Mouse (Mus musculus) liver, embryonic 11.5 days (tissue): ENCODE measurements around the gene Prrg2. TPM values are rescaled to one million over a fixed set of nuclear protein-coding genes. Genes with fewer than 3 reads are reported as not detected.
"Not testable (repeated sequence)": the region's sequence is repeated elsewhere in the genome, so short reads cannot be mapped to it uniquely, and the experiment has no call there.

Source experiments
- ATAC-seq: fragments of 200-750 bp; cut with Nextera tagmentation; replicated peaks from 2 replicates; pipeline ENCODE4 v1.8.0; 2017; ENCODE audit warnings: moderate number of reproducible peaks, mild to moderate bottlenecking, moderate TSS enrichment, moderate library complexity; ENCODE audit not compliant: low FRiP score
- DNase-seq: peaks from one replicate; pipeline ENCODE4 v3.0.0-alpha.2; 2017; ENCODE audit warnings: low spot score
- H3K27ac ChIP-seq: fragments of 300-500 bp; sonication (generic); 2 replicates; pipeline ENCODE4 v1.5.1; 2014; ENCODE audit warnings: mild to moderate bottlenecking, low read depth, low read length, control low read depth
- H3K27me3 ChIP-seq: fragments of 300-500 bp; sonication (generic); replicated peaks from 2 replicates; pipeline ENCODE4 v1.6.1; 2014; ENCODE audit warnings: low read length, mixed read lengths; ENCODE audit not compliant: control insufficient read depth, insufficient read depth
- H3K36me3 ChIP-seq: fragments of 300-500 bp; sonication (generic); 2 replicates; pipeline ENCODE4 v1.6.1; 2014; ENCODE audit warnings: mild to moderate bottlenecking, low read length, moderate library complexity, mixed read lengths; ENCODE audit not compliant: control insufficient read depth, insufficient read depth
- H3K4me1 ChIP-seq: fragments of 300-500 bp; sonication (generic); replicated peaks from 2 replicates; pipeline ENCODE4 v1.6.1; 2014; ENCODE audit warnings: low read length, mixed read lengths; ENCODE audit not compliant: control insufficient read depth, insufficient read depth
- H3K4me2 ChIP-seq: fragments of 300-500 bp; sonication (generic); 2 replicates; pipeline ENCODE4 v1.6.1; 2014; ENCODE audit warnings: mild to moderate bottlenecking, control low read depth, moderate library complexity
- H3K4me3 ChIP-seq: fragments of 300-500 bp; sonication (generic); 2 replicates; pipeline ENCODE4 v1.5.1; 2014; ENCODE audit warnings: low read depth, low read length, control low read depth
- H3K9ac ChIP-seq: fragments of 300-500 bp; sonication (generic); 2 replicates; pipeline ENCODE4 v1.6.1; 2014; ENCODE audit warnings: low read depth, low read length, control low read depth
- H3K9me3 ChIP-seq: fragments of 300-500 bp; sonication (generic); 2 replicates; pipeline ENCODE4 v1.6.1; 2016; ENCODE audit warnings: low read length, inconsistent platforms, mixed read lengths; ENCODE audit not compliant: control insufficient read depth
- WGBS: fragments of 180-500 bp; shearing (Covaris S2); extraction: QIAGEN DNeasy Blood & Tissue Kit; methylation state at CpG from one replicate; pipeline ENCODE4 v1.1.7; 2014; 5-methylcytosine and 5-hydroxymethylcytosine counted together
- polyA plus RNA-seq: library from polyadenylated mRNA; unstranded; fragments of >200 nt; fragmentation: Nextera tagmentation; extraction: Ambion mirVana; gene quantifications from 2 replicates; pipeline ENCODE4 v1.2.1, GENCODE M21; 2014

Prrg2 gene
- 12.0 and 12.4 TPM in 2 replicates for polyA plus RNA-seq

DNA sequence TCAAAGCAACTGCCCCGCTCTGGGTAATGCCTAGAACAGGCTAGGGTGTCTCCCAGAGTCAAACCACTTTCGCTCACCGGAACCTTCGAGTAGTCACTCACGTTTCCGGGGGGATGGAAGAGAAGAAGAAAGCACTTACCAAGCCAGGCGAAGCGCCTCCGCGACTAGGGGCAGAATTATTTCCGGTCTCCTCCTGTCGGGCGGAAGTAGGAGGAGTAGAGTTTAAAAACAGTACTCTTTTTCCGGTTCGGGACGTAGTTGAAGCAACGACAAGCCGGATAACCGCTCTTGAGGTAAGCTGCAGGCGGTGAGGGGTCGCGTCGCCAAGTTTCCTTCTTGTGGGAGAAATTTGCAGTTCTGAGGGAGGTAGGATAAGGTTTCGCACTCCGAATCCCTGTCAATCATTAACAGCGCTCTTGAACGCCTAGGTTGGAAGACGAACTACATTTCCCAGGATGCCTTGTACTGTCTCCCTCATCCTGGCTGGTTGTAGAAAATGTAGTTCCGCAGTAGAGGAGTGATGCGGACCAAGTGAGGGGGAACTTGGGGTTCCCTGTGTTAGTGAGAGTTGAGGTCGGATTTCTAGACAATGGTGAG, at the start of gene Prrg2, which contains the start of gene Nosip:
Gene Prrg2 (minus strand): TSS at position 439 of the 597 bp plus-strand sequence.
Gene Nosip (plus strand): TSS at position 191 of the 597 bp plus-strand sequence.
- no peaks in the 10 kb centered on the region for H3K36me3 ChIP-seq
- peaks cover 21% of the 10 kb centered on the region for H3K4me1 ChIP-seq
- WGBS = under 1% methylated on average over 31 of the region's 31 CpGs
- no peaks in the 10 kb centered on the region for H3K27me3 ChIP-seq
- peak within 1 kb of the TSS; percentile 66 for H3K4me3 ChIP-seq
- H3K9me3 ChIP-seq = no peaks in the 10 kb centered on the region
- peak within 1 kb of the TSS; percentile 71 for H3K4me2 ChIP-seq
- H3K9ac ChIP-seq = peak within 1 kb of the TSS; percentile 70
- ATAC-seq (peak; percentile 83), DNase-seq (peak; percentile 94)
- peak within 1 kb of the TSS; percentile 62 for H3K27ac ChIP-seq

DNA sequence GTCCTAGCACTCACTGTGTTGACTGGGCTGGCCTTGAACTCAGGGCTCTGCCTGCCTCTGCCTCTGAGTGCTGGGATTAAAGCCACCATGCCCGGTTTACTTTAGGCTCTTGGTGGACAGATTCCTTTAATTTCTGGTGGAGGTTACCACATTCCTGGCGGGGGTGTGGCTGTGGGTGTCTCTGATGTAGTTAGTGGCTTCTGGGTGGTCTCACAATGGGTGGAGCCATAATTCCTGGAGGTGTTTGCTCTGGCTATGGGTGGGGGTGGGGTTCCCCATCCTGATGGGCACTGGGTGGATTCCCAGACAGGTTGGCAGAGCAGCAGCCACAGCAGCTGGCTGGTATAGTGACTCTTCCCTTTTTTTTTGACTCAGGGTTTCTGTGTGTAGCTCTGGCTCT, 49.5 kb upstream of the Prrg2 start:
- Histone ChIP-seq H3K36me3 (no peaks in the 10 kb centered on the region), H3K27ac (no peak overlapping the region), H3K4me1 (peaks cover 18% of the 10 kb centered on the region), H3K27me3 (no peaks in the 10 kb centered on the region), H3K9ac (no peak overlapping the region), H3K4me2 (no peak overlapping the region; the same call in 1 of the 2 replicates), H3K4me3 (no peak overlapping the region), H3K9me3 (no peaks in the 10 kb centered on the region)
- DNase-seq (no peak), ATAC-seq (no peak)
- WGBS = 58% methylated on average over 2 of the region's 2 CpGs

DNA sequence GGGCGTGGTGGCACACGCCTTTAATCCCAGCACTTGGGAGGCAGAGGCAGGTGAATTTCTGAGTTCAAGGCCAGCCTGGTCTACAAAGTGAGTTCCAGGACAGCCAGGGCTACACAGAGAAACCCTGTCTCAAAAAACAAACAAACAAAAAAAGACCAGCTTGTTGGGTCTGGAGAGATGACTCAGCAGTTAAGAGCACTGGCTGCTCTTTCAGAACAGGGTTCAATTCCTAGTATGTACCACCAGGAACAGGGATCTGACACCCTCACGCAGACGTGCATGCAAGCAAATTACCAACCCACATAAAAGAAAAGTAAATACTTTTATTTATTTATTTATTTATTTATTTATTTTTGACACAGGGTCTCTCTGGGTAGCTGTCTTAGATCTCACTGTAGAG, 47.6 kb upstream of the Prrg2 start:
- not testable (repeated sequence) for ATAC-seq, H3K4me2 ChIP-seq

DNA sequence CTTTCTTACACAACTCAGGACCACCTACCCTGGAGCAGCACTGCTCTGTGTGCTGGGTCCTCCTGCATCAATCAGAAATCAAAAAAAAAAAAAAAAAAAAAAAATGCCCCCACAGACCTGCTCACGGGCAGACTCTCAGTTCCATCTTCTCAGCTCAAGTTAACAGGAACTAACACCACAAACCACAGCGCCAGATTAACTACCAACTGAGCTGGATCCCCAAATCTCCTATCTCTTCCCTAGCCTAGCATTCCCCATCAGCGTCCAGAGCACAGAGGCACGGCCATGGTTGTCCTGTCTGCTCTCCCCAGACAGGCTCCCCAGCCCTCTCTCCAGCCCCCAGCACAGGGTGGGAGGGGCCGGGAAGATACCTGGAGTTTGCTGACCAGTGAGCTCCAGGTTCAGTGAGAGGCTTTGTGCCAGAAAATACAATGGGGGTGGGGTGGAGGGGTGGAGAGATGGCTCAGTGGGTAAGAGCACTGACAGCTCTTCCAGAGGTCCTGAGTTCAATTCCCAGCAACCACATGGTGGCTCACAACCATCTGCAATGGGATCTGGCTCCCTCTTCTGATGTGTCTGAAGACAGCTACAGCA, 44.7 kb upstream of the Prrg2 start:
- Histone ChIP-seq H3K9me3 (no peaks in the 10 kb centered on the region), H3K27ac (no peak overlapping the region), H3K9ac (no peak overlapping the region), H3K4me1 (peaks cover 6% of the 10 kb centered on the region), H3K27me3 (no peaks in the 10 kb centered on the region), H3K36me3 (no peaks in the 10 kb centered on the region), H3K4me2 (no peak overlapping the region), H3K4me3 (no peak overlapping the region)
- DNase-seq = no peak
- ATAC-seq = no peak
- 46% methylated on average over 5 of the region's 5 CpGs for WGBS

More for the DNA sequence above, 47.6 kb upstream of the Prrg2 start:
- H3K9me3 ChIP-seq, H3K27me3 ChIP-seq, DNase-seq, H3K27ac ChIP-seq, H3K36me3 ChIP-seq, H3K4me3 ChIP-seq, H3K9ac ChIP-seq: not testable (repeated sequence)
- peaks cover 15% of the 10 kb centered on the region for H3K4me1 ChIP-seq
- WGBS = 78% methylated on average over 4 of the region's 4 CpGs

DNA sequence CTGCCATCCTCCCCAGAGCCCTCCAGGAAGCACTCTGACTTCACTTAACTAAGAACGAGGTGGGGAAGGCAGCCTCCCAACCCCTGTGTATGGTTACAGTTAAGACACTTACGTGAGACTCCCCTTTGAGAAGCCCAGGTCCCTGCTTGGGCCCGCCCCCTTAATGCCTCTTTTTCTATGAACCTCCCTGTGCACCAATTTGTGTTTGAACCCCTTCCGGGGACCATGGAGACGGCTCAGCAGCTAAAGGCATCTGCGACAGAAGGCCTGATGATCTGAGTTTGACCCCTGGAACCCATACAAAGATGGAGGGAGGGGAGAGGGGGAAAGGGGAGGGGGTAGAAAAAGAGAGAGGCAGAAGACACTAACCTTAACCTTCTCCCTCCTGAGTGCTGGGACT, 44.0 kb upstream of the Prrg2 start:
- Histone ChIP-seq H3K9ac (no peak overlapping the region), H3K27me3 (no peaks in the 10 kb centered on the region), H3K4me2 (no peak overlapping the region), H3K4me3 (no peak overlapping the region), H3K36me3 (no peaks in the 10 kb centered on the region), H3K27ac (no peak overlapping the region), H3K4me1 (peaks cover 6% of the 10 kb centered on the region), H3K9me3 (no peaks in the 10 kb centered on the region)
- DNase-seq = no peak
- 63% methylated on average over 6 of the region's 6 CpGs for WGBS
- ATAC-seq = no peak

DNA sequence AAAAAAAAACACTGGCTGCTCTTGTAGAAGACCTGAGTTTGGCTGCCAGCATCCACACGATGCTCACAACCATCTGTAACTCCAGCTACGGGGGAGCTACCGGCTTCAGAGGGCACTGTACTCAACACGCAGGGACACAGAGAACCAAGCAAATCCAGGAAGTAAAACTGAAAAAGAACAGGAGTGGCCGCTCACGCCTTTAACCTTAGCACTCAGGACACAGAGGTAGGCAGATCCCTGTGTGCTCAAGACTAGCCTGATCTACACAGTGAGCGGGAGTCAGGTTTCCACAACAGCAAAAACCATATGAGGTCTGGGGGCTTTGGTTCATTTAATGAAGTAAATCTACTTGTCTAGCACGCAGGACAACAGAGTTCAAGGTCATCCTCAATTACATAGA, 43.0 kb upstream of the Prrg2 start:
- H3K4me1 ChIP-seq = peaks cover 6% of the 10 kb centered on the region
- H3K27me3 ChIP-seq = no peaks in the 10 kb centered on the region
- 78% methylated on average over 8 of the region's 8 CpGs for WGBS
- no peak overlapping the region for H3K9ac ChIP-seq
- no peak overlapping the region for H3K27ac ChIP-seq
- ATAC-seq (no peak), DNase-seq (no peak)
- H3K4me3 ChIP-seq = no peak overlapping the region
- no peaks in the 10 kb centered on the region for H3K36me3 ChIP-seq
- H3K4me2 ChIP-seq = no peak overlapping the region
- no peaks in the 10 kb centered on the region for H3K9me3 ChIP-seq

DNA sequence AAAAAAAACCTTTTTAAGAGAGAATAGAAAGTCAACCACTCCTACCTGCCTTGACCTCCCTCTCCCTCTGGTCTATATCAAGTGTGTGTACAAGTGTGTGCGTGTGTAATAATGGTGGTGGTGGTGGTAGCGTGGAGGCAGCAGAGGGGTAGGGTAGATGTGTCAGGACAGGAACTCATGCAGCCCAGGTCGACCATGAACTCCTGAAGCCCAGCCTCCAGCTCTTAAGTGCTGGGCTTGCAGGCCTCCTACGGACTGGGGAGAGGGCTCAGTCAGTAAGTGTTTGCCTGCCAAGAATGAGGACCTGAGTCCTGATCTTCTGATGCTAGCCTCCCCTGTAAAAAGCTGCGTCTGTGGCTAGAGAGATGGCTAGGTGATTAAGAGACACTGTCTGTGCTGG, 42.5 kb upstream of the Prrg2 start:
- Histone ChIP-seq H3K4me2 (no peak overlapping the region), H3K27ac (no peak overlapping the region), H3K9ac (no peak overlapping the region), H3K4me3 (no peak overlapping the region), H3K27me3 (no peaks in the 10 kb centered on the region), H3K9me3 (no peaks in the 10 kb centered on the region), H3K36me3 (no peaks in the 10 kb centered on the region), H3K4me1 (peaks cover 6% of the 10 kb centered on the region)
- ATAC-seq = no peak
- 71% methylated on average over 5 of the region's 5 CpGs for WGBS
- no peak for DNase-seq

DNA sequence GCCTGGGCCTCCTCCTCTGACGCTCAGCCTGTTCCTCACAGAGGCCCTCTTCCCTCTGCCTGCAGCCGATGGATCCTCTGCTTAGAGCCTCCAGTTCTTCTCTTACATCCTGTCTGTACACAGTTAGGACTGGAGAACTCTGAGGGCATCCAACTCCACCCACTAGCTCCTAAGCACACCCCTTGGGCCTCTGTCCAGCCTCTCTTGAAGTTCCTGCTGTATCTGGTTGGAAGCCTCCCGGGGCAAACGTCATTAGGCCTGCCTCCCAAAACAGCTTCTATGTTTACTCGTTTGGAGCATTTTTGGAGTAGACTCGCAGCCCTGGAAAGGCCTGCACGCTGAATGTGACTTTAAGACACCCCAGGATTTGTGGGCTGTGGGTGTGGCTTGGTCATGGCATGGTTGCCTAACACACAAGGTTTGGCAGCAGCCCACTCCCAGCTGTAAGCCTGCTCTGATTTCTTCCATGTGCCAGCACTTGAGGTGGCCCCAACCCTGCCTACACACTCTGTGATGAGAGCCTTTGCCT, 41.2 kb upstream of the Prrg2 start, which contains the start of gene Fcgrt:
Gene Fcgrt (minus strand): TSS at position 200 of the 529 bp plus-strand sequence.
- DNase-seq = no peak
- 47% methylated on average over 7 of the region's 7 CpGs for WGBS
- ATAC-seq = peak; percentile 75
- Histone ChIP-seq H3K36me3 (no peaks in the 10 kb centered on the region), H3K9ac (0 out of 2 replicates have a peak within 1 kb of the TSS, but pooled peaks have one; percentile 35), H3K9me3 (no peaks in the 10 kb centered on the region), H3K27ac (peak within 1 kb of the TSS; percentile 50), H3K27me3 (no peaks in the 10 kb centered on the region), H3K4me1 (peaks cover 6% of the 10 kb centered on the region), H3K4me3 (peak within 1 kb of the TSS; percentile 5), H3K4me2 (peak within 1 kb of the TSS; percentile 57)
